Mouse (Mus musculus): ENCODE measurements around the gene Gm16223.

The Gm16223 gene

DNA sequence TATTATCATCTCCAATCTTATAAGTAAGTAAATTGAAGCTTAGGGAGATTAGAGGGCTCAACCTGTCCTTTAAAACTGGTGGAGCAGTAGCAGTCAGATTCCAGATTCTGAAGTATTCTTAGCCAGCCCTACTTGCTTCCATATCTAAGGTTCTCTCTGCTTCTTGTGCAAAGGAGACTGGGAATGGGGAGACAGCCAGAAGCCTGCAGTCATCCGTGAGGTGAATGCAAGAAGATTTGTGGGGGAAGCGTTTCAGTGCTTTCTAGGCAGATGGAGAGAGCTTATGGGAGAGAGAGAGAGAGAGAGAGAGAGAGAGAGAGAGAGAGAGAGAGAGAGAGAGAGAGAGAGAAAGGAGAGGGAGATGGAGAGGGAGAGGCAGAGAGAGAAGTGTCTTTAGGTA, 160.9 kb downstream of the Gm16223 start:
- no peak for DNase-seq

DNA sequence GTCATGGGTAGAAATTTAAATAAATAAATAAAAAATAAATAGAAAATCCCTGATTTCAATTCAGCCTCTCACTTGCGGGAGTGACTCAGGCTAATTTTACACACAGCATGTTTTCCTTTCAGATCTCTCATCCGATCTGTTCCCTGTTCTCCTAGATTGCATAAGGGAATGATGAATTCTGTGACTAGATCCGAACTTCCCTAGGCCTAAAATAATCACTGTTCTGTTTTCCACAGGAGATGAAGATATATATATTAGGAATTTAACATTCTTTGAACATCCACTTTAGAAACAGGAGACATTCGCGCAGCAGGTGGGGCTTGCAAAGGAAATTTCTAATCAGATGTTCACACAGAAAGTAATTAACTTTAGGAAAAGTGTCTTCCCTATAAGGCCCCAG, 171.5 kb downstream of the Gm16223 start:
- no peak for DNase-seq

DNA sequence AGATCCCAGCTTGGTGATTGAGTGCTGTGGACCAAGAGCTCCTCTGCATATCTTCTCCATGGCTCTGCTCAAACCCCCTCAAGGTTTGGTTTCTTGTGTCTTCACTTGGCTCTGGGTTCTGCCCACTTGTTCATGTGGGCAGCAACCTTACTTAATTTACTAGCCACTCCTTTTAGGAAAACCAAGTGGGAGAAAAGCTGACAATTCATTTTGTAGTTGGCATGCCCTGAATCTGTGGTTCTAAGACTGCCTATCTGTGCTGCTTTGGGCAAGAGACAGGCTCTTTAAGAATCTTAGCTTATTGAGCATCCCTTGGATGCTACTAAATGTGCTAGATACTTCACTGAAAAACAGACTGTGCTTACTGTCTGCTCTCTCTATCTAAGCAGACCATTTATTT, 172.0 kb downstream of the Gm16223 start:
- DNase-seq: no peak

DNA sequence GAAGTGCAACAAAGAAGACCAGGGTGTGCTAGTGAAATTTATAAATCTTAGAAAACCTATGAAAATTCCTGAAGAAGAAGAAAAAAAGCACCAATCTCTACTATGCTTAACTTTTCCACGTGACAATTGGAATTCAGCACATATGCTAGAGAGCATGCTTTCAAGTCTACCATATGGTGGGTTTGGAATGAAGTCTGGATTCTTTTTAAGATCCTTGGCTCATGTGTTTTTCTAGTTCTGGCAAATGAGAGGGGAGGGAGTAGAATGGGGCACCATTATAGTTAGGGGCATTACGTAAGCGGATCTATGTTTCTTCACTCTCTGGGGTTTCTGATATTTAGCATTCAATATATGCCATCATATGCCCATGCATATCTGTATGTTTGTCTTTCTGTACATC, 182.6 kb downstream of the Gm16223 start:
- DNase-seq: no peak
